Mouse (Mus musculus) testis, adult 2 months (tissue): Measurements from ENCODE around the gene Wdr73.

ENCODE experiments used
- CTCF ChIP-seq: fragments of 200-500 bp; IDR thresholded peaks from 2 replicates; pipeline ENCODE4 v1.5.1; 2012; ENCODE audit warnings: low read depth, mild to moderate bottlenecking, inconsistent platforms, low read length, moderate library complexity; ENCODE audit not compliant: control insufficient read depth, insufficient read depth, insufficient replicate concordance
- POLR2A ChIP-seq: fragments of 200-500 bp; IDR thresholded peaks from 2 replicates; pipeline ENCODE4 v1.6.1; 2012; ENCODE audit warnings: low read depth, mild to moderate bottlenecking, inconsistent platforms, low read length, moderate library complexity; ENCODE audit not compliant: control insufficient read depth

DNA sequence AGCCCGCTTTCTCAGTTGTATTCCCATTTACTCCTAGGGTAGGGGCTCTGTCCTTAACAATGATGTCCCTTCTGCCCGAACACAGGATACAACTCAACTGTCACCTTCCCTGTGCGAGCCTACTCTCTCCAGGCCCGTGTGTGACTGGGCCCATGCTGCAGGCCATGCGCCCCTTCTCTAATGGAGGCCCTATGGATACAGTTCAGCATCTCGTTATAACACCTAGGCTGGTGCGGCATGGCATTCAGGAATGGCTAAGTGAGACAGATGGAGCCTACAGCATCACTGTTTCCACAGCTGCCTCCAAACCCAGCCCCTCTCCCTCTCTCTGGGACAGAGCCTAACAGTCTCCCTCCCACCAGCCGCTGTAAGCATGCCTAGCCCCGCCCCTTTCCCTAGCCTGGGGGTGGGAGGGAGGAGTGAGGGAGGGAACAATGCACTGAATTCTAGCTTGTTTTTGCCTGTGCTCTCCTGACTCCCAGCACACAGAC is 12.0 kb downstream of the Wdr73 start:
- no peak for TF ChIP-seq CTCF
- TF ChIP-seq POLR2A: no peak
